Mouse (Mus musculus) ES-E14 (cell line): Measurements from ENCODE around the gene Fbxw9.

ENCODE experiments used
- CHD2 ChIP-seq: IDR thresholded peaks from 2 replicates; pipeline ENCODE4 v1.6.1; 2014; ENCODE audit warnings: mild to moderate bottlenecking, low read depth, low read length, inconsistent platforms
- HCFC1 ChIP-seq: IDR thresholded peaks from 2 replicates; pipeline ENCODE4 v1.6.1; 2012; ENCODE audit warnings: low read length, inconsistent platforms, borderline replicate concordance; ENCODE audit not compliant: insufficient read depth
- ZC3H11A ChIP-seq: IDR thresholded peaks from 2 replicates; pipeline ENCODE4 v1.6.1; 2012; ENCODE audit warnings: low read depth, mild to moderate bottlenecking, inconsistent platforms, low read length, borderline replicate concordance
- ZNF384 ChIP-seq: IDR thresholded peaks from 2 replicates; pipeline ENCODE4 v1.6.1; 2012; ENCODE audit warnings: low read depth, low read length, inconsistent platforms

DNA sequence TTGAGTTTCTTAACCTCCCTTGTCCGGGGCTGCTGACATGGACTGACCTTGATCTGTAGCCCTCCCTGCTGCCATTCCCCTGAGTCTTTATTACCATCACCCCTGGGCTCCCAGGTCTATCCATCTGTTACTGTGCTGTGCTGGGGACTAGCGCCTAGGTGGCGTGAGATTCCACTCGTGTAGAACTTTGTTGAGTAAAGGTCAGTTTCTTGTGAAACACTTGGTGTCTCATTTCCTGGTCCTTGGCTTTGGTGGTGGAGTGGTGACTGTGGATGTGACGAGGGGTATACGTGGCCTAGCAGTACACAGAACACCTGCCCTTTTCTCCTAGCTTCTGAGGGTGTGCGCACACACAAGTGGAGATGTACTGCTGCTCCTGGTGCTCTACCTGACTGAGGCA is 2.5 kb upstream of the Fbxw9 start:
- TF ChIP-seq ZC3H11A: no peak
- no peak for TF ChIP-seq CHD2
- no peak for TF ChIP-seq ZNF384
- no peak for TF ChIP-seq HCFC1
